Mouse (Mus musculus): ENCODE results near the gene Ets2. TPM values are rescaled to one million over a fixed set of nuclear protein-coding genes. Genes with fewer than 3 reads are reported as not detected.

The Ets2 gene
- polyA plus RNA-seq, 1 experiment from 2014 or later = 52.0 TPM

DNA sequence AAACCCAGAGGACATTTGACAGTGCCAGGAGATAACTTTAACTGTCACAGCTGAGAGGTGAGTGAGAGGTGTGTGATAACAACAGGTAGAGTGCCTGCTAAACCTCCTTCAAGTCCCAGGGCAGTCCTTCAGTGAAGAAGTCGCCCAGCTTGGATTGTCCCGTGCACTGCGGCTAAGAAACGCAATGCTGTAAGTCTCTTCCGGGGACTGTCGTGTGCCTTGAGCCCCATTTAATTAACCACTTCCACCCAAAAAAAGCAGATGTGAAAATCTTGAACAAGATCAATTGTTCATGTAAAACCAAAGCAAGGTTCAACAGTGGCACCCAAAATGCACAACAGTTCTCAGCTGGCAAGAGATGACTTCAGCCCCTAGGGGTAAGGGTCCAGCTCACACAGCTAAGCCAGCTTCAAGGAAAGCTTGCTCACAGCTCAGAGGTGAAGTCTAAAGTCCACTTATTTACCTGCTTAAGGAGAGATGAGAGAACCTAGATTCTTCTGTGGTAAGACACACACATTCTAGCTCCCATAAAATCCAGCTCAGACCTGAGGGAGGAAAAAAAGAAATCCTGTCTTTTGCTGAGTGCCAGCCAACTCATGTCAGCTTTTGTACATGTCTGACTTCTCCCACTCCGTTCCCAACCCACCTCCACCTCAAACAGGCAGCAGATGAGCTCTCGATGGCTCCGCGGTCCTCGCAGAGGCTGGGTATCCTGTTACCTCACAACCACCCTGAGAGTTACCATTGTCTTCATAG is 34.3 kb upstream of the Ets2 start:
- no peaks in the 10 kb centered on the region for H3K27me3 ChIP-seq (replicated peaks)
- ATAC-seq (ENCODE audit: insufficient number of reproducible peaks, low FRiP score) = no peak
- H3K27ac ChIP-seq (ENCODE audit: poor library complexity, severe bottlenecking) = no peak overlapping the region
- H3K9ac ChIP-seq = no peak overlapping the region
- H3K9me3 ChIP-seq (replicated peaks) = no peaks in the 10 kb centered on the region
- no peak overlapping the region for H3K4me3 ChIP-seq
- no peaks in the 10 kb centered on the region for H3K36me3 ChIP-seq
- H3K4me2 ChIP-seq = no peak overlapping the region
- H3K4me1 ChIP-seq (replicated peaks) = peaks cover 27% of the 10 kb centered on the region
- WGBS = 58% methylated on average over 11 of the region's 11 CpGs

DNA sequence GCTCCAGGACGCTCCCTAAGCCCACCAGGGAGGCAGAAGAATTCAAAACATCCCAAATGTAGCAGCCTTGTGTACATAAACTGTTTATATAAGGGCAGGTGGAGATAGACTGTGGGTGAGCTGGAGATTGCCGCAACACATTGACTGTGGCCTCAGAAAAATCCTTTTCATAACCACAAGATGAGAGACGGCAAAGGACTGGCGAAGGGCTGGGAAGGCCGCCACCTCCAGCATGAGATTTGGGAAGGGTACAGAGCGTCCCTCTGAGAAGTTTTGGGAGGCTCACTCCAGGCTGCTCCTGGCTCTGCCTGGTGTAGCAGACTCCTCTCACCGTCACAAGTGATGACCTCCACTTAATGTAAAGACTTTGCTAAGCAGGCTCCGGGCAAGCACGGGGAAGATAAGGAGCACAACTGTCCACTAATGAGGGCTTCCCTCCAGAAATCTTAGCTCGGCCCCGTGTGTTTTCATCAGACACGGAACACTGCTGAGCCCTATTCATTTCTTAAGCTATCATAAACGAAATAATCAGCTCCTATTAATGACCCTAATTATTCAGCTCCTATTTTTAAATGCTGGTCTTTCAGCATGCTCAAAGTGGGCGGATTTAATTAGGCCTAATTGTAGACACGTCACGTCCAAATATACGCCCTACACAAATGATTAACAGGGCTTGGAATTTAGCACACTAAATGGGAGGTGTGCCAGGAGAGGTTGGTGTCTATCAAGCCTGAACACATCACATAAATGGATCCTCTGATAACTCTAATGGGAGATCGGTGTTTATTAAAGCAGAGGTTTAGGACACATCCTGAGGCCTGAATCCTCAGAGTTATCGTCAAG is 33.5 kb upstream of the Ets2 start:
- Histone ChIP-seq H3K27ac (ENCODE audit: poor library complexity, severe bottlenecking) (no peak overlapping the region), H3K36me3 (no peaks in the 10 kb centered on the region), H3K27me3 (replicated peaks) (no peaks in the 10 kb centered on the region), H3K4me3 (no peak overlapping the region), H3K9me3 (replicated peaks) (no peaks in the 10 kb centered on the region), H3K4me1 (replicated peaks) (peaks cover 27% of the 10 kb centered on the region), H3K9ac (no peak overlapping the region), H3K4me2 (no peak overlapping the region)
- no peak for ATAC-seq (ENCODE audit: insufficient number of reproducible peaks, low FRiP score)
- WGBS = 49% methylated on average over 19 of the region's 19 CpGs

DNA sequence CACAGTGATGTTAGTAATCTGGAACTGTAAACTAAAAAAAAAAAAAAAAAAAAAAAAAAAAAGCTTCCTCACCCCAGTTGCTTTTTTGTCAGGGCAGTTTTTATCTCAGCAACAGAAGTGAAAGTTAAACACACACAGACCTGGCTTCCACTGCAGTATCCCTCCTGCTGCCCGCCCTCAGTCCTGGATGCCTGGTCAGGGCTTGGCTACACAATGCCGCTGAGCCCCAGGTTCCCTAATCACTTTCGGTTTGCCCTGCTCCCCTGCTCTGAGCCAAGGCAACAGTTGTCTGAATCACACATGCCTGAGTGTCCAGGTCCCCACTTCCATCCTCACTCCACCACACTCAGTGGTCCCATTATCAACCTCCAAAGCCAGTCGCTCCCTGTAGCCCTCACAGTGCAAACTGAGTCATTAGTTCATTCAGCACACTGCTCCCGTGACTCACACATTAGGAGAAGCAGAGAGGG is 27.4 kb upstream of the Ets2 start:
- H3K9me3 ChIP-seq (replicated peaks) = no peaks in the 10 kb centered on the region
- no peak overlapping the region for H3K27ac ChIP-seq (ENCODE audit: poor library complexity, severe bottlenecking)
- H3K4me3 ChIP-seq = no peak overlapping the region
- peak overlapping the region; percentile 37; the same call in 1 of the 2 replicates for H3K4me2 ChIP-seq
- ATAC-seq (ENCODE audit: insufficient number of reproducible peaks, low FRiP score) = no peak
- H3K27me3 ChIP-seq (replicated peaks) = no peaks in the 10 kb centered on the region
- peaks cover 5% of the 10 kb centered on the region; the same call in 1 of the 2 replicates for H3K4me1 ChIP-seq (replicated peaks)
- H3K9ac ChIP-seq = no peak overlapping the region
- H3K36me3 ChIP-seq = no peaks in the 10 kb centered on the region
- 43% methylated on average over 5 of the region's 5 CpGs for WGBS

DNA sequence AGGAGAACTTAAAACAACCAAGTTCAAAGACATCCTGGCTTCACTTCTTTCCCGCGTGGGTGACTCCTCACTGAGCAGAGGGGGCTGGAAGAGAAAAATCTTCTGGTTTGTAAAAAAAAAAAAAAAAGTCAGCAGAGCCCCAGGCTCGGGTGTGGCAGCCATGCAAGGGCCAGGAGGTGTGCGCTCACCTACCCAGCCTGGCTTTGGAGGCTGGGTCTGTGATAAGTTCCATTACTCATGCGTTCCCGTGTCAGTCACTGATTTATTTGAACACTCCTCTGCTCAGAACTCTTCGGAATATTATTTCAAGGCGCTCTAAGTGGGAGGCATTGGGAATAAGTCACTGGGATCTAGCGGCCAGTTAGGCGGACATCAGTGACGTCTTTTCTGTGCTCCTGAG is 26.7 kb upstream of the Ets2 start:
- Histone ChIP-seq H3K36me3 (no peaks in the 10 kb centered on the region), H3K9ac (no peak overlapping the region), H3K4me2 (no peak overlapping the region), H3K27ac (ENCODE audit: poor library complexity, severe bottlenecking) (no peak overlapping the region), H3K4me1 (replicated peaks) (peaks cover 5% of the 10 kb centered on the region; the same call in 1 of the 2 replicates), H3K4me3 (no peak overlapping the region), H3K27me3 (replicated peaks) (no peaks in the 10 kb centered on the region), H3K9me3 (replicated peaks) (no peaks in the 10 kb centered on the region)
- 64% methylated on average over 11 of the region's 11 CpGs for WGBS
- no peak for ATAC-seq (ENCODE audit: insufficient number of reproducible peaks, low FRiP score)

DNA sequence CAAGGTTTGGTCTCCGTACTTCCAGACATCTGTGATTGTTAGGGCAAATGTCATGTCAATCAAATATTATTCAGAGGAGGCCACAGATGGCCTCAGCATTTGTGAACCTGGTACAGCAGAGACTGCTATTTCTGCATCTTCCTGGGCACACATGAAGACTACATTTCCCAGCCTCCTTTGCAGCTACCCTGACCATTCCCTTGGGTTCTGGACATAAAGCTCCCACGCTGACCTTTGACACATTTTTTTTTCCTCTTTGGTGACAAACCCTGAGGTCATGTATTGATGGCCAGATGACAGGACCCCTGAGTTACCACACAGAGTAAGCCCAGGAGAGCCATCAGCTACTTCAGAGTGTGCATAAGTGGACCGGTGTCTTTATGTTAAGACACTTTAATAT is 25.2 kb upstream of the Ets2 start:
- Histone ChIP-seq H3K9ac (no peak overlapping the region), H3K4me1 (replicated peaks) (peaks cover 5% of the 10 kb centered on the region; the same call in 1 of the 2 replicates), H3K4me3 (no peak overlapping the region), H3K27me3 (replicated peaks) (no peaks in the 10 kb centered on the region), H3K4me2 (no peak overlapping the region), H3K9me3 (replicated peaks) (no peaks in the 10 kb centered on the region), H3K27ac (ENCODE audit: poor library complexity, severe bottlenecking) (no peak overlapping the region), H3K36me3 (no peaks in the 10 kb centered on the region)
- 83% methylated on average over 3 of the region's 3 CpGs for WGBS
- ATAC-seq (ENCODE audit: insufficient number of reproducible peaks, low FRiP score) = no peak

DNA sequence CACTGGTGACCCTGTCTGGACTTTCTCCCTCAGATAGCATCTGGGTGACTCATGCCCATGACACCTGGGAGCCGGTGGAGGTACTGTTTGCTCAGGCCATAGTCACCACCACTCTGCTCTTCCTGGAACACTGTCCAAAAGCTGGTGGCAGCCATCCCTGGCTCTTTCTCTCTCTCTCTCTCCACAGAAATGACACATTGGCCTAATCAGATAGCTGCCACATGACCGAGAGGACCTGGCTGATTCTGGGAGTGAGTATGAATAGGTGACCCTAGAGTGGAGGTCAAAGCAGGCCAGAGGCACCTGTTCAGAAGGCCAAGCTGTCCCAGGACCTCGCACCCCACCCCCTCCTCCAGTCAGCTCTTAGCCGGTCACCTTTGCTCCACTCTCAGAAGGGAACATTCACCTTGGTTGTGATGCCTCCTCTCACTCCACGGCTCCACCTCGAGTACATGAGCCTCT is 19.4 kb upstream of the Ets2 start:
- Histone ChIP-seq H3K4me3 (no peak overlapping the region), H3K27me3 (replicated peaks) (no peaks in the 10 kb centered on the region), H3K36me3 (no peaks in the 10 kb centered on the region), H3K9ac (no peak overlapping the region), H3K27ac (ENCODE audit: poor library complexity, severe bottlenecking) (no peak overlapping the region), H3K9me3 (replicated peaks) (no peaks in the 10 kb centered on the region), H3K4me1 (replicated peaks) (no peaks in the 10 kb centered on the region; the same call in 1 of the 2 replicates), H3K4me2 (no peak overlapping the region)
- no peak for ATAC-seq (ENCODE audit: insufficient number of reproducible peaks, low FRiP score)
- WGBS = 83% methylated on average over 6 of the region's 6 CpGs

DNA sequence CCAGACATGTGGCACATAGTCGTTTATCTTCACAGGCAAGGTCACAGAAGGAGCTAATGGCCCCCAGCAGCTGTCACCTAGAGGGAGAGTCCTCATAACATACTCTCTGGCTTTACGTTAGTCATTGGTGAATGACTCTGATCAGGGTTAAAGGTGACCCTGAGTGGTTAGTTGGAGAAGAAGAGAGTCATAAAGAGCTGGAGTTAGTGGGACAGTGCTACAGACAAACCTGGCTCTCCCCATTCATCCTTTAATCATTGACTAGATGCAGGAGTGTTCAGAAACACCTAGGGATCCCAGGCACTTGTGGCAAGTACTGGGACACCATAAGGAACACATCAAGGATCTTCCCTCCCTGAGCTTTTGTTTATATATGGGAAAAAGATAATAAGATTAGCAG is 16.1 kb upstream of the Ets2 start:
- no peaks in the 10 kb centered on the region for H3K27me3 ChIP-seq (replicated peaks)
- H3K27ac ChIP-seq (ENCODE audit: poor library complexity, severe bottlenecking) = no peak overlapping the region
- WGBS = 37% methylated on average over 2 of the region's 2 CpGs
- H3K4me1 ChIP-seq (replicated peaks) = no peaks in the 10 kb centered on the region; the same call in 1 of the 2 replicates
- no peak overlapping the region for H3K9ac ChIP-seq
- no peak for ATAC-seq (ENCODE audit: insufficient number of reproducible peaks, low FRiP score)
- no peak overlapping the region for H3K4me3 ChIP-seq
- no peak overlapping the region for H3K4me2 ChIP-seq
- no peaks in the 10 kb centered on the region for H3K36me3 ChIP-seq
- no peaks in the 10 kb centered on the region for H3K9me3 ChIP-seq (replicated peaks)

DNA sequence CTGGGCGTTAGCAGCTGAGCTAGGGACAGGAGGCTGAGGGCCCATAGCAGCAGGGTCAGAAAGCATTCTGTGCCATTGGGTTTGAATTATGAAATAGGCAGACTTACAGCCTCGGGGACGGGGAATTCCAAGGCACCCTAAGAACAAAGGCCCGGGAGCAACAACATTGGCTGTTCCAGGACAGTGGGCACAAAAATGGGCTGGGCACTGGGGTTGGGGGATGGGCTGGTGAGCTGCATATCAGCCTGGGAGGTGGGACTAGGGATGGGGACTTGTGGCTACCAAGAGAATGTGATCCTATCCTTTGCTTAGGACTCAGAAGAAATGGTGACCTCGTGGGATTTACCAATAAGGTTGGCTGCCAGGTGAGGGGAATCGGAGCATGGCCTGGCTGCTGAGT is 15.6 kb upstream of the Ets2 start:
- ATAC-seq (ENCODE audit: insufficient number of reproducible peaks, low FRiP score) = no peak
- Histone ChIP-seq H3K4me2 (no peak overlapping the region), H3K36me3 (no peaks in the 10 kb centered on the region), H3K27me3 (replicated peaks) (no peaks in the 10 kb centered on the region), H3K27ac (ENCODE audit: poor library complexity, severe bottlenecking) (no peak overlapping the region), H3K9ac (no peak overlapping the region), H3K4me3 (no peak overlapping the region), H3K4me1 (replicated peaks) (no peaks in the 10 kb centered on the region; the same call in 1 of the 2 replicates), H3K9me3 (replicated peaks) (no peaks in the 10 kb centered on the region)
- WGBS = 75% methylated on average over 6 of the region's 6 CpGs

DNA sequence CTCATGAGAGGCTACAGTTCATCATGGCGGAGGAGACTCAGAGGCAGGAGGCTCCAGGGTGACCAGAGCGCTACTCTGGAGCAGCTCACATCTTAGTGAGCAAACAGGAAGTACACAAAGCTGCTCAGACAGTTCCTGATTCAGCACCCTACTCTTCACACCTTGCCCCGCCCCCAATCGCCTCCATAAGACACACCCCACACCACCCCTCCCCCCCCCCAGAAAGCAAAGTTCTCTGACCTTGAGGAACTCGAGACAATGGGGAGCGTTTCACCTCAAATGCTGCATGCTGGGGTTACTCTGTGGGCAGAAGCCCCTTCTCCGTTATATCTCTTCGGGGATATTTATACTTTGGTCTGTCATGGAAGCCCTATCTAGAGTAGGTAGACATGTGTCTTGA is 15.0 kb upstream of the Ets2 start:
- Histone ChIP-seq H3K9ac (no peak overlapping the region), H3K4me3 (no peak overlapping the region)
- 81% methylated on average over 8 of the region's 8 CpGs for WGBS

DNA sequence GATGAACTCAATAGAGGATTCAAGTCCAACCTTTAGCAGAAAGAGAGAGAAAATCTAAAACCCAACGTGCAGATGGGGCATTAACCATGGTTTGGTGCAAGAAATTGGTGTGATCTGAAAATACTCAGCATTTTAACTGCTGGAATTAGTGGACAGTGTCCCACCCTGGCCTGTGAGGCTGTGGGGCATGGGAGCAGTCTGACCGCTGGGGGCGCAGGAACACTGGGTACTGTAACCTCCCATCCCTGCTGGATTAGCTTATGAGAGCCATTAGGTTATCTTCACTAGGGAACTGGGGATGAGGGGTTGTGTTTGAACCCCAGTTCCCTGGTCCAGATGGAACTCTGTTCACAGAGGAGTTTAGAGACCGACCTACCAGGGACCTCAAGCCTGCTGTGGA is 13.9 kb upstream of the Ets2 start:
- H3K27ac ChIP-seq (ENCODE audit: poor library complexity, severe bottlenecking) = no peak overlapping the region
- no peak overlapping the region for H3K9ac ChIP-seq
- H3K36me3 ChIP-seq = no peaks in the 10 kb centered on the region
- no peak for ATAC-seq (ENCODE audit: insufficient number of reproducible peaks, low FRiP score)
- H3K4me2 ChIP-seq = no peak overlapping the region
- no peak overlapping the region for H3K4me3 ChIP-seq
- H3K27me3 ChIP-seq (replicated peaks) = no peaks in the 10 kb centered on the region
- WGBS = 65% methylated on average over 4 of the region's 4 CpGs
- H3K4me1 ChIP-seq (replicated peaks) = no peaks in the 10 kb centered on the region; the same call in 1 of the 2 replicates
- no peaks in the 10 kb centered on the region for H3K9me3 ChIP-seq (replicated peaks)

More for the DNA sequence above, 15.0 kb upstream of the Ets2 start:
- Histone ChIP-seq H3K4me1 (replicated peaks) (no peaks in the 10 kb centered on the region; the same call in 1 of the 2 replicates), H3K27ac (ENCODE audit: poor library complexity, severe bottlenecking) (no peak overlapping the region), H3K9me3 (replicated peaks) (no peaks in the 10 kb centered on the region), H3K27me3 (replicated peaks) (no peaks in the 10 kb centered on the region), H3K36me3 (no peaks in the 10 kb centered on the region), H3K4me2 (no peak overlapping the region)
- ATAC-seq (ENCODE audit: insufficient number of reproducible peaks, low FRiP score) = no peak

DNA sequence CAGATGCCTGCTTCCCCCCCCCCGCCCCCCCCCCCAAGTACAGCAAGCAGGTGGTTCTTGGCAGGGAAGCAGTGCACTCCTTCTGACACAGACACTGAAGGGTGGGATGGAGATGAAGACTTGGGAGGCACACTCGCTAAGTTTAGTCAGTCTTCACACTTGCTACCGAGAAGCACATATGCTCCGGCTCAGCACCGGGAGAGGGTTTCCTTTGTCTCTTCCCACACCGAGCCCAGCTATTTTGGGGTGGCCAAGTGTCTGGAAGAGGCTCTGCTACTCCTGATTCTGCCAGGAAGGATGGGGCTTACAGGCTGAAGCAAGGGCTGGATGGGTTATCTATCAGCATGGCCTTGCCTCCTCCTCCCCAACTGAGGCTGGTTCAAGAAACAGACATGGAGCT is 5.3 kb upstream of the Ets2 start:
- Histone ChIP-seq H3K36me3 (no peaks in the 10 kb centered on the region), H3K4me1 (replicated peaks) (peaks cover 11% of the 10 kb centered on the region; the same call in 1 of the 2 replicates), H3K4me3 (no peak overlapping the region), H3K9ac (no peak overlapping the region), H3K9me3 (replicated peaks) (no peaks in the 10 kb centered on the region), H3K4me2 (no peak overlapping the region), H3K27me3 (replicated peaks) (no peaks in the 10 kb centered on the region), H3K27ac (ENCODE audit: poor library complexity, severe bottlenecking) (no peak overlapping the region)
- 33% methylated on average over 6 of the region's 6 CpGs for WGBS
- 0 out of 2 replicates have a peak, but pooled peaks have one; percentile 29 for ATAC-seq (ENCODE audit: insufficient number of reproducible peaks, low FRiP score)
